Mouse (Mus musculus): ENCODE results near the gene 1700025G04Rik. TPM values are rescaled to one million over a fixed set of nuclear protein-coding genes. Genes with fewer than 3 reads are reported as not detected.

Gene 1700025G04Rik
- polyA plus RNA-seq, 1 experiment, result 2.2 TPM

DNA sequence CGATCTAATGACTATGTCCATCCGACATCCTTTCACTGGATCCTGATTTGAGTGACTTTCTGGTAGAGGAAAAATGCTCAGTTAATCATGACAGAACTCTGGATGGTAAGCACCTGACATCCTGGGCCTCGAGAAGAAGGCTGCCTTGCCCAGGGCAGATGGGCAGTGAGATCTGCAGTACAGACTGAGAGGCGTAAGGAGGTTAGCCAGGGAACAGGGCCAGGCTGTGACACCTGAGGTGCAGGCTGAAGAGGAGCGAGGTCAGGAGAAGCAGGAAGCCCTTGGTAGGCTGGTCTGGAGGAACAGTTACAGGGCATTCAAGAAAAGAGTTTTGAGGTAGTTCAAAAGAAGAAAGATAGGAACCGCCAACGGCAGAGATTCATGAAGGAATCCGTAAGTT, 101.9 kb downstream of the 1700025G04Rik start:
- H3K27ac ChIP-seq (ENCODE audit: insufficient read depth, low read depth, low read length), result no peak overlapping the region
- no peak for TF ChIP-seq POLR2A (IDR thresholded peaks at IDR 0.05; ENCODE audit: low read depth, low read length)
- no peak for TF ChIP-seq CTCF (conservative IDR thresholded peaks at IDR 0.05; ENCODE audit: insufficient read depth, insufficient read length, low read depth, low read length)
- no peak for DNase-seq
- WGBS, result 89% methylated on average over 8 of the region's 8 CpGs
- no peaks in the 10 kb centered on the region for H3K4me1 ChIP-seq (ENCODE audit: control insufficient read depth, insufficient read depth, low read length)
- H3K4me3 ChIP-seq (ENCODE audit: insufficient read depth, low read depth, low read length), result no peak overlapping the region
- H3K27me3 ChIP-seq (replicated peaks; ENCODE audit: control insufficient read depth, insufficient read depth, low read length), result no peaks in the 10 kb centered on the region
- H3K36me3 ChIP-seq (ENCODE audit: control insufficient read depth, insufficient read depth, low read length), result no peaks in the 10 kb centered on the region

DNA sequence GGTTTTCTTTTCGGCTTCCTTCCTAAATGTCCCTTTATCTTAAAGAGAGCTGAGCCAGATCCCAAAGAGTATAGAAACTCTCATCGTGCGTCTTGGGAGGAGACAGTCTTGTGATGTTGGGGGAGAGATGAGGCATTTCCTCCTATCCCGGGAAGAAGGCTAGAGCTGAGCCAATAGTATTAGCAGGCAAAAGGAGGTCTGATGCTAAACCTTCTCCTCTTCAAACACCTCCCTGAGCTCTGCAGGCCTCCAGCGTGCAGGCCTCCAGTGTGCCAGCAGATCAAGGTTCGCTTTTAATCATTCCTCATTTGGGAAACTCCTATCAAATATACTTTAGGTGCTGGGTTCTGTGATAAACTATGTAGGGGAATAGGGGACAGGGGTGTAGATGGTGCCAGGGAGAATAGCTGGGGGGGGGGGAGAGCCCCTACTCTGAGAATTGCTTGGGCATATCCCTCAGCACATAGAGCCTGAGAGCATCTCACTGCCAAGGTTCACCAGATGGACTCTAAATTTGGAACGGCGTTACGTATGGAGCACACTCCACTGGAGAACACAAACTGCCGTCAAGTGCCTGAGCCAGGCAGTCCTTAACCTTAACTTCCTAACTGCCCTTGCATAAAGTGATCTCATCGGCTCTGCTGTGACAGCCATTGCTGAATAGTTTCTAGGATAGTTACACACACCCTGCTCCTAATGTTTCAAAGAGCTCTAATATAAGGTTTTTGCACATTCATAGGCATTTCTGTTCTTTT, 103.7 kb downstream of the 1700025G04Rik start:
- Histone ChIP-seq H3K4me3 (ENCODE audit: insufficient read depth, low read depth, low read length) (no peak overlapping the region), H3K4me1 (ENCODE audit: control insufficient read depth, insufficient read depth, low read length) (no peaks in the 10 kb centered on the region), H3K27me3 (replicated peaks; ENCODE audit: control insufficient read depth, insufficient read depth, low read length) (no peaks in the 10 kb centered on the region), H3K27ac (ENCODE audit: insufficient read depth, low read depth, low read length) (no peak overlapping the region), H3K36me3 (ENCODE audit: control insufficient read depth, insufficient read depth, low read length) (no peaks in the 10 kb centered on the region)
- TF ChIP-seq CTCF (conservative IDR thresholded peaks at IDR 0.05; ENCODE audit: insufficient read depth, insufficient read length, low read depth, low read length), result no peak
- no peak for TF ChIP-seq POLR2A (IDR thresholded peaks at IDR 0.05; ENCODE audit: low read depth, low read length)
- DNase-seq, result no peak
- WGBS, result 70% methylated on average over 11 of the region's 11 CpGs

DNA sequence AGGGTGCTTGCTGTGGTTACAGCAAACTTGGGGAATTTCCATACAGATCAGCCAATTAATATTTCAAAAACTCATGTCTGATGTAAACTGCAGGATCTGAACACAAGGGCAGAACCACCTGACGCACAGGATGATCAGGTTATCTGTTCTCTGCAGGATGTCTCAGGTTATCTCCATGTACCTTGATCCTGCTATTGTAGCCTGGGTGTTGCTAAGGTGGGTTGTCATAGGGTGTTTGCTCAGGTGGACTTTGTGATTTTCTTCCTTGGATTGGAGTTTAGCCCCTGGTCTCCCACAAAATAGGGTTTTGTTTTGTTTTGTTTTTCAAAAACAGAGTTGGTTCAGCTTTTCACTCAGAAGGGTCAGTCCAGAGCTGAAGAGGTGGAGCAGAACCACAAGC, 104.9 kb downstream of the 1700025G04Rik start:
- 97% methylated on average over 1 of the region's 1 CpGs for WGBS
- no peak overlapping the region for H3K4me3 ChIP-seq (ENCODE audit: insufficient read depth, low read depth, low read length)
- no peaks in the 10 kb centered on the region for H3K27me3 ChIP-seq (replicated peaks; ENCODE audit: control insufficient read depth, insufficient read depth, low read length)
- no peak for TF ChIP-seq CTCF (conservative IDR thresholded peaks at IDR 0.05; ENCODE audit: insufficient read depth, insufficient read length, low read depth, low read length)
- no peak for DNase-seq
- H3K4me1 ChIP-seq (ENCODE audit: control insufficient read depth, insufficient read depth, low read length), result no peaks in the 10 kb centered on the region
- no peaks in the 10 kb centered on the region for H3K36me3 ChIP-seq (ENCODE audit: control insufficient read depth, insufficient read depth, low read length)
- H3K27ac ChIP-seq (ENCODE audit: insufficient read depth, low read depth, low read length), result no peak overlapping the region

DNA sequence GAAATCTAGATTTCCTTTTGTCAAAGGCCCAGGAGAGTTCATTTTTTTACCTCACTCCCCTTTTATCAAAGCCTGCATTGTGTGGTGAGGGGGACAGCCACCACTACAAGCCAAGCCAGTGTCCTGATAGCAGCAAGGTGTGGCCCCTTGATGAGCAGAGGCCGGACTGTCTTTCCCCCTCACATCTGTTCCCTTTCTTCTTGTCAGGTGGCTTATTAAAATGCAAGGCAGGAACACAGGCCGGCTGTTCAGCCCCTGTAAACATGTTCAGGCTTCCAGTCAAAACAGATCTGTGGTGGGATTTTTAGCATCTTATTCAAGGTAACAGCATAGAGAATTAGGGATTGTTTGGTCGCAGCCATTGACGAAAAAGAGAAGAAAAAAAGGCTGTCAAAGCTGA, 105.9 kb downstream of the 1700025G04Rik start:
- H3K4me3 ChIP-seq (ENCODE audit: insufficient read depth, low read depth, low read length), result no peak overlapping the region
- H3K27ac ChIP-seq (ENCODE audit: insufficient read depth, low read depth, low read length), result no peak overlapping the region
- H3K27me3 ChIP-seq (replicated peaks; ENCODE audit: control insufficient read depth, insufficient read depth, low read length), result no peaks in the 10 kb centered on the region
- no peak for TF ChIP-seq POLR2A (IDR thresholded peaks at IDR 0.05; ENCODE audit: low read depth, low read length)
- no peak for TF ChIP-seq CTCF (conservative IDR thresholded peaks at IDR 0.05; ENCODE audit: insufficient read depth, insufficient read length, low read depth, low read length)
- H3K4me1 ChIP-seq (ENCODE audit: control insufficient read depth, insufficient read depth, low read length), result no peaks in the 10 kb centered on the region
- H3K36me3 ChIP-seq (ENCODE audit: control insufficient read depth, insufficient read depth, low read length), result no peaks in the 10 kb centered on the region
- DNase-seq, result no peak
- WGBS, result 79% methylated on average over 4 of the region's 4 CpGs

DNA sequence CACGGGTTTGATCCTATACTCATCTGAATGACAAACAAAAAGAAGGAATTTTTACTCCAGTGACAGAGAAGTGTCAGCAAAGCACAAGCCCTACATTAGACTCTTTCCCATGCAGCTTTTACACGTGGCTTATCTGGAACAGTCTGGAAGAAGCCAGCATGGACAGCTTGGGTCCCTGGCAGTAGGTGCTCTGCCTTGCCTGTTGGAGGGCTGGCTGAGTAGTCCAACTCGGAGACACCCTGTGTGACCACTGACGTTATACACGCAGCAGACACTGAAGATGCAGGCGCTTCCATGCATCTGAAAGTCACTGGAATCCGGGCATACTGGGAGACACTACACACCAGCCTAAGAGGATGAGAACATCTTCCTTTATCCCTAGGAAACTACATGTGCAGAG, 109.4 kb downstream of the 1700025G04Rik start:
- H3K36me3 ChIP-seq (ENCODE audit: control insufficient read depth, insufficient read depth, low read length), result no peaks in the 10 kb centered on the region
- no peak for DNase-seq
- H3K4me3 ChIP-seq (ENCODE audit: insufficient read depth, low read depth, low read length), result no peak overlapping the region
- no peaks in the 10 kb centered on the region for H3K27me3 ChIP-seq (replicated peaks; ENCODE audit: control insufficient read depth, insufficient read depth, low read length)
- H3K4me1 ChIP-seq (ENCODE audit: control insufficient read depth, insufficient read depth, low read length), result no peaks in the 10 kb centered on the region
- TF ChIP-seq POLR2A (IDR thresholded peaks at IDR 0.05; ENCODE audit: low read depth, low read length) (no peak), CTCF (conservative IDR thresholded peaks at IDR 0.05; ENCODE audit: insufficient read depth, insufficient read length, low read depth, low read length) (no peak)
- WGBS, result 78% methylated on average over 7 of the region's 7 CpGs
- peak overlapping the region; percentile 65 for H3K27ac ChIP-seq (ENCODE audit: insufficient read depth, low read depth, low read length)

DNA sequence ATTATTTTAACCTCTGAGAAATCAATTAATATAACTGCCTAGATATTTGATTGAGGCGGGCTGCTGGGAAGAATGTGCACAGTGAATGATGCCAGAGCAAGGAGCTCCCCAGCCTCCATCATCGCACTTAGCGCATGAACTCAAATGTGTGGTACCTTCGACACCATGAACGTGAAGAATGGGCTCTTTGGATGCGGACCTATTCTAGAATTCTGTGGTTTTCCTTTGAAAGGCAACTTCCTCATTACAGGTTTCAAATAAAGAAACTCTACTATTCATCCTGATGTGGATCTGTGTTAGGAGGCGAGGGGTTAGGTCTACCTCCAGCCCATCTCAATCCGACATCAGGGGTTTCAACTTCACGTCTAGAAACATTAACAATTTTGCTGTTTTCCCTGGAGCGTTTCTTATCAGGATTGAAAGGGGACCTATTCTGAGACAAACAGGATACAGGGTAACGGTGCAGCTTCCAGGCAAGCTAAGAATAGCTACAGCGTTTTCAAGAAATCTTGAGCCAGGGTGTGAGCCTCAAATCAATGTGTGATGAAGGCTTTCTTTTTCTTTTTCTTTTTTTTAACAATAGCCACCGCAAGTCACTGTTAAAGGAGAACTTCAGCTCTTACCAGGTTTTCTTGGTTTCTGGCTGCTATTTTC, 110.0 kb downstream of the 1700025G04Rik start:
- Histone ChIP-seq H3K27ac (ENCODE audit: insufficient read depth, low read depth, low read length) (peak overlapping the region; percentile 65), H3K4me3 (ENCODE audit: insufficient read depth, low read depth, low read length) (no peak overlapping the region), H3K36me3 (ENCODE audit: control insufficient read depth, insufficient read depth, low read length) (no peaks in the 10 kb centered on the region), H3K27me3 (replicated peaks; ENCODE audit: control insufficient read depth, insufficient read depth, low read length) (no peaks in the 10 kb centered on the region), H3K4me1 (ENCODE audit: control insufficient read depth, insufficient read depth, low read length) (no peaks in the 10 kb centered on the region)
- WGBS, result 70% methylated on average over 13 of the region's 13 CpGs
- DNase-seq, result peak; percentile 42
- TF ChIP-seq POLR2A (IDR thresholded peaks at IDR 0.05; ENCODE audit: low read depth, low read length), result no peak
- no peak for TF ChIP-seq CTCF (conservative IDR thresholded peaks at IDR 0.05; ENCODE audit: insufficient read depth, insufficient read length, low read depth, low read length)

DNA sequence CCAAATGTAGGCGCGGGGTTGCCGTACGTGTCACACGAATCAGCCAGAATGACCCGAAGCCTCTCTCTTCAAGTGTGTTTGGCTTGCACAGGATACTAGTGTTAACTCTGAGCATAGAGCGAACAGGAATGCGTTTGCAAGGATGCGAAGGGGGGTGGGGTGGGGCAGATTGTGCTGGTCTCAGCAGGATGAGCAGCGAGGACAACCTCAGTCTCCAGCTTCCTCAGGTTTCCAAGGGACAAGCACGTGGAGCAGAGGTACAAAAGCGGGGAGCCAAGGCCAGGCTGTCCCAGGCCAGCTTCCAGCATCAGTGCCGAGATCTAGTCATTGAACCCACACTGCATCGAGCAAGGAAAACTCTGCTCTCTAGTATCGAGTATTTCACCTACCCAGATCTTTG, 111.2 kb downstream of the 1700025G04Rik start:
- Histone ChIP-seq H3K36me3 (ENCODE audit: control insufficient read depth, insufficient read depth, low read length) (no peaks in the 10 kb centered on the region), H3K4me1 (ENCODE audit: control insufficient read depth, insufficient read depth, low read length) (peaks cover 2% of the 10 kb centered on the region; the same call in 1 of the 2 replicates), H3K4me3 (ENCODE audit: insufficient read depth, low read depth, low read length) (no peak overlapping the region), H3K27ac (ENCODE audit: insufficient read depth, low read depth, low read length) (no peak overlapping the region), H3K27me3 (replicated peaks; ENCODE audit: control insufficient read depth, insufficient read depth, low read length) (no peaks in the 10 kb centered on the region)
- DNase-seq, result no peak
- TF ChIP-seq POLR2A (IDR thresholded peaks at IDR 0.05; ENCODE audit: low read depth, low read length) (no peak), CTCF (conservative IDR thresholded peaks at IDR 0.05; ENCODE audit: insufficient read depth, insufficient read length, low read depth, low read length) (no peak)
- 92% methylated on average over 15 of the region's 15 CpGs for WGBS
